Mouse (Mus musculus): ENCODE results near the gene Pard3. TPM values are rescaled to one million over a fixed set of nuclear protein-coding genes. Genes with fewer than 3 reads are reported as not detected.

Pard3 gene
- polyA plus RNA-seq, 1 experiment: 11.9 TPM

- DNase-seq (ENCODE audit: extremely low spot score in 1 of 2, low spot score in 1 of 2): no peak
Measured at GRCm38 (mm10) chr8:127082486-127082885, 18.8 kb downstream of the Pard3 start.

DNA sequence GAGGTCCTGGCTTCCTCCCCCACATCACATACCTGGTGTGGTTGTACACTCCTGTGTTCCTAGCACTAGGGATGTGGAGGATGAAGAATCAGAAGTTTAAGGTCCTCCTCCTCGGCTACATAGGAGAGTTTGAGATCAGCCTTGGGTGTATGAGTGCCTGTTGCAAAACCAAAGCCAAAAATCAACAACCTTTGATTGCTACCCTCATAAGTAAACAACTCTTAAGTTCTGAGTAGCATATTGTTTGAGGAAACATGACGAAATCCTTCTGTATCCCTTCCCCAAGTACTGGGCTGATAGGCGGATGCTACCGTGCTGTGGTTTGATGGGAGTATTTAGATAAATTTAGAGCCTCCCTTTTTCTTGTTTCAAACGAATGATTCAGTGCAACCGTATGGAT is 20.9 kb downstream of the Pard3 start:
- DNase-seq (ENCODE audit: extremely low spot score in 1 of 2, low spot score in 1 of 2): no peak

DNA sequence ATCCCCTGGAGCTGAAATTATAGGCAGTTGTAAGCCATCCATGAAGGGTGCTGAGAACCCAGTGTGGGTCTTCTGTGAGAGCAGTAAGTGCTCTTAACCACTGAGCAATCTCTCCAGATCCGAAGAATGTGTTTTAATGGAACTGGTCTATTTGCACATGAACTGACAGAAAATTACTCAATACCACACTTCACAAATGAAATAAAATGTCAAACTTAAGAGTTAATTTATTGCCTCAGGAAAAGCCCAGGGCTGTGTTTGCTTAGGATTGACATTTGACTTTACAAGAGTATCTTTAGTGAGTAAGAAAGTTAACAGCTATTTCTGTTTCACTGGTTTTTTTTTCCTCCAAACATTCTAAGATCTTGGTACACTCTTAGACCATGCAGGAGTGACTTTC is 23.7 kb downstream of the Pard3 start:
- DNase-seq (ENCODE audit: extremely low spot score in 1 of 2, low spot score in 1 of 2): no peak

DNA sequence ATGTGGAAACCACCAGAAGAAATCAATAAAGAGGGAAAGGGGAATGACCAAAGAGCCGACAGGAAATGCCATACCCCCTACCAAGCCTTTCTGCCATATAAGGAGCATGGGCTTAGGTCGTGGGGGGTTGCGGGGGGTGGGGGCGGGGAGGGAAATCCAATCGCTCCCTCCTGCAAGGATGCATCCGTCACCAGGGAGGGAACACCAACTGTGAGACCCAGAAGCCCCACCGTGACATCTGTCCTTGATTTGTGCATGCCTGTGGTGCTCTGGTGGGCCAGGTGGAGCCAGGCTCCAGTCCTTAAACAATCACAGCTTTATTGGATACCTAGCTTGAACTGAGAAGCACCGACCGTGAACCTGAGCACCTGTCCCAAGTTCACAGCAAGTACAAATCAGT is 24.7 kb downstream of the Pard3 start:
- no peak for DNase-seq (ENCODE audit: extremely low spot score in 1 of 2, low spot score in 1 of 2)

DNA sequence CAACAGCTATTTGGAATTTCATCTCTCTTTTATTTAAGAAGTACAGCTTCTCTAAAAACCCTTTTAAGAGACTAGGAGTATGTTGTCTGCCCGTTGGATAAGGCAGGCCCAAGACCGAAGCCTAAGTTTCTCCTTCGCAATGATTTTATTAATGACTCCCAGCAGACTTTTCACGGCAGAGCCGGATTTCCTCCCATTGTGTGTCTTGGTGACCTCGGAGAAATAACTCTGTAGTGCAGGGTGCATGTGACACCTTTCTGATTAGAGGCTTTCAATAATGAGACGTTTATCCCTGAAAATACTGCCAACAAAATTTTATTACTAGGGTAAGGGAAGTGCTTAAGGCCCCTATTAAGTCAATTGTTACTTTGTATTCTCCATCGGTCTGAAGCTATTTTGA is 25.3 kb downstream of the Pard3 start:
- DNase-seq (ENCODE audit: extremely low spot score in 1 of 2, low spot score in 1 of 2): no peak

GRCm38 (mm10) chr8:127090435-127090834 is 26.7 kb downstream of the Pard3 start:
- no peak for DNase-seq (ENCODE audit: extremely low spot score in 1 of 2, low spot score in 1 of 2)

DNA sequence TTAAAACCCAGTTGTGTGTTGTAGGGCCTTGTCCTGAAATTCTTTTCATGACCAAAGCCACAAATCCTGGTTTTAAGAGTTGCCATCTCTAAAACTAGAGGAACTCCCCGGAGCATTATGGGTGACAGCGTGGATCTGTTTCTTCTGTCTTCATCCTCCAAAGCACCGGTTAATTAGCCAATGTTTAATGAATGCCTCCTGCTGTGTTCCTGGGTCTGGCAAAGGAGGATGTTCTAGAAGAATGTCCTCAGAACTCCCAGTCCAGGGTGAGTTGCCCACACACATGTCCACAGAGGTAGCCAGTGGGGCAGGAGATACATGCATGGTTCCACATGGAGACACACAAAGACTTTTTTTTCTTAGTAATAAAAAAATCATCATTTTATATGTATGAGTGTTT is 28.2 kb downstream of the Pard3 start:
- no peak for DNase-seq (ENCODE audit: extremely low spot score in 1 of 2, low spot score in 1 of 2)

DNA sequence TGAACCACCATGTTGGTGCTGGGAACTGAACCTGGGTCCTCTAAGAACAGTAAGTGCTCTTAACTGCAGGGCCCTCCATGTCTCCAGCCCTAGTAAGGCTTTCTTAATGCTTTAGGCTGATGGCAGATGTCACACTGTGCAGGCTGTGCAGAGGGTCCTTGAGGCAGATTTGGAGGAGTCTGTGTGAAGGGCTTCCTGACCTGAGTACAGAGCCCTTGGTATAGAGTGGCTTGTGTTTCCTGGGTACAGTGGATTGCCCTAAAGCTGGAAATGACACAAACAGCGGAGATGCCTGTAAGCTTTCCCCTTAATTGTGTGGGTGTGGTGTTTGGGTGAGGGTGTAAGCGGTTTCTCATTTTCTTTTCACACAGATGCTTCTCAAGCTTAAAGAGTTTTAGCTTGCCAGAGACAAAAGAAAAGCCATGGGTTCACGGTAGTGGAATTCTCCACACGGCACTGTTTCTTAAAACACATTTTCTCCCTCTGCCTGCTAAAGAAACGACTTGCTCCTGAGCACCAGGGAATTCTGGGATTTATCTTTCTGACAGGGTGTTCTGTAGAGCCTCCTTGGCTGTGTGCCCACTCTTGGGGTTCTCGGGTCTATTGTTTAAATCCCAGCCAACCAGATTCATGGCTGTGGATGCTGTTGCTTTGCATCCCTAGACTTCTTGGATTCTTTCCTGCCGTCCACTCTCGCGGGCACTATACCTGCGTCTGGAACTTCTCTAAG is 28.9 kb downstream of the Pard3 start:
- peak in 1 of 2 experiments; percentile 49 for DNase-seq (ENCODE audit: extremely low spot score in 1 of 2, low spot score in 1 of 2)

DNA sequence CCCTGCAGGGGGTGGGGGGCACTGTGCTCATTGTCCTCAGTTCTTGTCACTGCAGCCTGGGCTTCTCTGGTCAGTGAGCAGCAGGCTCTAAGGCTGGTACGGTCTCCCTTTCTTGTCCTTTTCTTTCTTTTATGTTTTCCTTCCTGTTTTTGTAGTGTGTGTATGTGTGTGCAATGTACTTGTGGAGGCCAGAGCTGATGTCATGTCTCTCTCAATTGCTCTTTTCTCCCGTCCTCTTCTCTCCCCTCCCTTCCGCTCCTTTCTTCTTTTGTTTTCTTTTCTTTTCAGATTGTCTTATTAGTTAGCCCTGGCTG is 29.4 kb downstream of the Pard3 start:
- DNase-seq (ENCODE audit: extremely low spot score in 1 of 2, low spot score in 1 of 2): no peak

GRCm38 (mm10) chr8:127095763-127096162 is 32.1 kb downstream of the Pard3 start:
- DNase-seq (ENCODE audit: extremely low spot score in 1 of 2, low spot score in 1 of 2): no peak

DNA sequence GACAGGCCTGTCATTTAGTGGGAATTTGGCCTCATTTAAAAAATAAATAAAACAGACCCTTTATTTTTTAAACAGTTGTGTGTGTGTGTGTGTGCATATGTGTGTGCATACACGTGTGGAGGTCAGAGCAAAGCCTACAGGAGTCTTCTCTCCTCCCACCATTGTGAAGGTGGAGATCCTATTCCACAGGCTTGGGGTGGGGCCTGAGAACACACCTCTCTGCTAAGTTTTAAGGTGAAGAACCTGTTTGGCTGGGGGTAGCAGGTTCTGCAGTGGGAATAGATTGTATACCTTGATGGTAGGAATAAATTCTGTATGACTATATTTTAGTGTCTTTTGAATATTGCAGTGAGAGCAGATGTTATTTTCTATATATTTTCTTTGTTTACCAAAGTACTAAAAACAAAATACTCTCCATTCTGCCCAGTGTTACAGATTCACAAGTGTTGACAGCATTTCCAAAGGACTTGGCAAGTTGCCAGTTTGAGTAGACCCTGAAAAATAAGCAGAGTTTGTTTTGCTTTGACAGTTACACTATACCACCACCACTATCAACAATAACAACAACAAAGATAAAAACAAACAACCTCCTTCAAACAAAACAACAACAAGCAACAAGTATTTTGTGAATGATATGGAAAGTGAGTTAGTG is 35.9 kb downstream of the Pard3 start:
- DNase-seq (ENCODE audit: extremely low spot score in 1 of 2, low spot score in 1 of 2): no peak

DNA sequence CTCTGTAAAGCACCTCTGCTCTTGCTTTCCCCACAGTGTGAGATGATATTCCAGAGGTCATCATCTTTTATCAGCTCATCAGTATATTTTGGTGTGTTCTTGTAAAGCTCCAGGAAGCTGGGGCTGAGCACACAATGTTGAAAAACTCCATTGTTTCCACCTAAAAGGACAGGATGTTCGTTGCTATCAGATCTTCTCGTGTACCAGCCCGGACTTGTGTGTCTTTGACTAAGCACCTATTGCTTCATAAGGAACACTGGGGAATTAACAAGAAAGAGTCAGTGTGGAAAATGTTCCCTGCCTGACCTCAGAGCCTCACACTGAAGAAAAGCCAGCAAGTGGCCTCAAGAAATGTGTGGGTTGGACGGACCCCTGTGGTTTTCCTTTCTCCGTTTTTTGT is 39.6 kb downstream of the Pard3 start:
- DNase-seq (ENCODE audit: extremely low spot score in 1 of 2, low spot score in 1 of 2): no peak

DNA sequence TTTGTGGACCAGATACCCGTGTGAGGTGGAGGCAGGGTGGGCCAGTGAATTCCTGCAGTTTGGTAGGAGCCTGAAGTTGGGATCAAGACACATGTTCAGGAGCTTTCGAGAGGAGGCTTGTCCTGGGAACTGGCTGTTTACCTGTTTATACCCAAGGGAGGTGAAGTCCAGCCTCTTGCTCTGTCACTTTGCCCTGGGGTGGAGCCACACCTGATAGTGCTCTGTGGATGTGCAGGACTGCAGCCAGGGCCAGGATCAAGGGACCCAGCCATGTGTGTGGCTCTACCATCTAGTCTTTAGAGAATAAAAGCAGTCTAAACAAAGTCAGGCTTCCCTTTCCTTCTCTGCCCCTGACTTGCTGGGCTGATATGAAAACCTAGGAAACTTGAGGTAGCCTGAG is 40.9 kb downstream of the Pard3 start:
- no peak for DNase-seq (ENCODE audit: extremely low spot score in 1 of 2, low spot score in 1 of 2)

DNA sequence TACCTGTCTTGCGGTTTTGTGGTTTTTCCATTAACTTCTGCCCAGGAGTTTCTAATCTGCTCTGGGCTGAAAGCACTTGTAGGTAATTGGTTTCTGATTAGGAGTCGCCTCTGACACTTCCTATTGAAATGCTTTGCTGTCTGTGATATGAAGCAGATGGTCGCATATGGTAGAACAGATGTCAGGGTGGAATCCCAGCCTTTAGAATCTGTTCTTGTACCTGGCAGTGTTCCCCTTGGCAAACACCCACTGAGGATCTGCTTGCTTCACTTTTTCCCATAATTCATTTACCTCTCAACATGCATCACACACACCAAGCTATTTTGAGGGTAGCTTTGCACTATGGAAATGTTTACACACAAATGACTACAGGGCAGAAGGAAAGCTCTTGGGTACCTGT is 44.2 kb downstream of the Pard3 start:
- peak; percentile 50 to 86 for DNase-seq (ENCODE audit: extremely low spot score in 1 of 2, low spot score in 1 of 2)

- DNase-seq (ENCODE audit: extremely low spot score in 1 of 2, low spot score in 1 of 2): no peak
Measured at GRCm38 (mm10) chr8:127113209-127113608, 49.5 kb downstream of the Pard3 start.

DNA sequence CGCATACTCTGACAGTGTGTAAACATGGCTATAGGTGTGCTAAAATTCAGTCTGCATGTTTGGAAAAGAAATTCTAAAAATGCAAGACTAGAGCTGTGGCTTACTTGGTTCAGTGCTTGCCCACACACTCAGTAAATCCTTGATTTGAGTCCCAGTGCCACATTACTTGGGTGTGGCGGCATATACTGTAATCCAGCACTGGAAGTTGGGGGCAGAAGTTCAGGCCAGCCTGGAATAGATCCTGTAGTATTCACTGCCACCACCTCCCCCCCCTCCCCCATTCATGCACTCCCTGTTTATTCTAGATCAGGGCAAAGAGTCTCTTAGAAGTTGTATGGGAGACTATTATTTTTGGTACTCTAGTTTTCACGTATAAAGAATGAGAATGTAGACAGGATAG is 52.1 kb downstream of the Pard3 start:
- no peak for DNase-seq (ENCODE audit: extremely low spot score in 1 of 2, low spot score in 1 of 2)

GRCm38 (mm10) chr8:127118373-127118861 is 54.7 kb downstream of the Pard3 start:
- no peak for DNase-seq (ENCODE audit: extremely low spot score in 1 of 2, low spot score in 1 of 2)

DNA sequence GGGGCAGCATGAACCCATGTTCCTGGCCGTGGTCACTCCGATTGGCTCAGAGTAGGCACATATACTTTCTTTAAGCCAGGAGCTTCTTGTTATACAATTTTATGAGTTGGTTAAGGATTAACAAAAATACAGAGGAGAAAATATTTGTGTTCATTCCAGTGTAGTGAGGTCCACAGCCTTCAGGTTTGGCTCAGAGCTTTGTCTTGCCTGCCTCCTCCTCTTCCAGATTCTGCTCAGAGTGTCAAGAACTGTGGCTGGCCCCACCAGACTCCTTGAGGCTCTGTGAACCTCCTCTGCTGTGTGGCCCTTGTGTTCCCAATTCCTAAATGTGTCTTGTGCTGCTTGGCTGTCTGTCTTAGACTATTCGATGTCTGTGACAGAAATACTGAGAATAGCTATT is 59.7 kb downstream of the Pard3 start:
- no peak for DNase-seq (ENCODE audit: extremely low spot score in 1 of 2, low spot score in 1 of 2)

DNA sequence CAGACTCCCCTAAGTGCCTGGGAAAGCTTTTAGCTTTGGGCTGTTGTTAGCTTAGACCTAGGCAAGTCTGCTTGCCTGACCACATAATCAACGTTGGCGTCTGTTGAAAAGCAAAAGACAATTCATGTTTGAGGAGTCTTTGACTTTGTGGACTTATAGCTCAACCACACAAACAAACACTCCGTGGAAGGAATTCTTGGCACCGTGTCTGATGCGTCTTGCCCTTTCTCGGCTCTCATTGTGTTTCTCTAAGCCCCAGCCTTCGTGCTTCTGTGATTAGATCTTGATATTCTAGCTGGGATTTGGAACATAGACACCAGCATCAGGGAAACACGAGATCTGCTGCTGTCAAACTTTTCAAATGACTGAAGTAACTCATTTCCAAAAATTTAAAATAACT is 61.1 kb downstream of the Pard3 start:
- DNase-seq (ENCODE audit: extremely low spot score in 1 of 2, low spot score in 1 of 2): no peak

DNA sequence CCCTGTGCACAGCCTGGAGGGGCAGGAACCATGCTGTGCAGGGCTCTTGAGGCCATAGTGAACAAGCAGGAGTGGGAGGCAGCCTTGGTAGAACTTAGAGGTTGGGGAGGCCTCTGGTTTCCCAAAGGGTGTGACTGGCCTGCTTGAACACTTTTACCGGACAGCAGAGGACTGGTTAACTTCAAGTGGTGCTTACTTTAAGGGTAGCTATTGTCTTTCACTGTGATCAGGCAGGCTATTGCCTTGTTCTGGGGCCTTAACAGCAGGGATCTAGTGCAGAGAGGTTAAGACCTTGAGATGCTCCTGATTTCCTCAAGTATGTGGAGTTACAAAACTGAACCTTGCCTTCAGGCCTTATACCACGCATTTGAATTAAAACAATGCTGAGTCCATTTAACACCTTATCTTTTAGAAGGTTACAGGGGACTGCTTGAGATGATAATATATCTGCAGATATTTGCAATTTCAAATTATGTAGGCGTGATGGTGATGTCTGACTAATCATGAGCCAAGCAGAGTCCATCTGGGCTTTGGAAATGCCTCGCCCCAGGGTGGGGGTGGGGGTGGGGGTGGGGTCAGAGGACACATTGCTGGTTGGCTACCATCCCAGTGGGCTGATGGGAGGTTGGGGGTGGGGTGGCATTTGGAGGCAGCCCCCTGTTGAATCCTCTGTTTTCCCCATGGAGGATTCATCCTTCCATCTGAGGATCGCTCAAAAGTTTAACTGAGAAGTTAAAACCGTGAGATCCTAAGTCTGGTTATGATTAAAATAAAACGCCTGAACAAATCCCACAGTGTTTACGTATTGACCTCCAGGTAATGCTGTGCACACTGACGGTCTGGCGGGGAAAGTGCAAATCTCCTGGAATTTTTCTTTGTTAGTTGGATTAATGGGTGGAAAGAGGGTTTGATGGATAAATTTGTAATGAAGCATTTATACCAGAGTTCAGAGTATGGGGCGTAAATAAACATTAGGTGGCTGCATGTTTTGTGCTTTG is 62.3 kb downstream of the Pard3 start:
- no peak for DNase-seq (ENCODE audit: extremely low spot score in 1 of 2, low spot score in 1 of 2)

DNA sequence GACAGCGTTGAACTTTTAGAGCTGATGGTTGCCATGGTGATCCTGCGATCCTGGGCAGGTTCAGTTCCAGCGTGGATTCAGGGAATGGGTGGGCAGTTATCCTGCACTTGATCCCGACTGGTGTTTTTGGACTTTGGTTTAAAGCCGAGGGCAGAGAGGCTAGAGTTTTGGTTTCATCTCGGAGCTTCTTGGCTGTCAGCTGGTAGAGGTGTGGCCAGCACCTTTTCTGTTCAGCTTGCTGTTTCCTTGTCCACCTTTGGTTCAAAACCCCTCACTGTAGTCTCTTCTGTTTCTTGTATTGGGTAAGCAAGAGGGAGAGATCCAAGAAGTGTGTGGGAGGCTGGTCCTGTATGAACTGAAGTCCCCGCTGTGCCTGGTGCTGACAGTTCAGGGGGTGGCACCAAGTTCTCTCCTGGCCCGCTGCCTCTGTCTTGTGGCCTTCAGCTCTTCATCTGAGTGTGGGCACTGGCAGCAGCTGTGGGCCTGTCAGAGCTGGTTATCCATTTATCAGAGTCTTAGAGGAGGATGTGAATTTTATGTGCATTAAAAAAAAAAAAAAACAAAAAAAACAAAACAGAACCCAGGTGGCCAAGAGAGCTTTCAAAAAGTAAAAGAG is 65.2 kb downstream of the Pard3 start:
- peak in 1 of 2 experiments; percentile 25 for DNase-seq (ENCODE audit: extremely low spot score in 1 of 2, low spot score in 1 of 2)

Data from frontal cortex, adult 2 months (tissue).